In genomic region chr16:6264557-6264956, GRCm38 (mm10) we compare ENCODE assay signal across 22 mouse cellular contexts.
"Had no signal": no experiment of that assay in that cellular context is flagged by ENCODE, and none has a peak within 500 bp of the region (broad histone marks: within the 10 kb centered on the region; RNA-seq: fewer than 3 reads in every experiment).

No protein-coding gene starts in this region.

- H3K27ac ChIP-seq: liver, embryonic 13.5 days; liver, embryonic 15.5 days; lung, embryonic 15.5 days; midbrain, embryonic 10.5 days; midbrain, embryonic 13.5 days; neural tube, embryonic 13.5 days; neural tube, embryonic 15.5 days had no signal

- H3K9ac ChIP-seq: liver, embryonic 13.5 days; liver, embryonic 15.5 days; liver, postnatal 0 days; lung, embryonic 15.5 days; midbrain, embryonic 13.5 days; neural tube, embryonic 13.5 days; neural tube, embryonic 15.5 days had no signal

- H3K36me3 ChIP-seq: liver, embryonic 13.5 days; liver, embryonic 15.5 days; lung, embryonic 15.5 days; midbrain, embryonic 10.5 days; midbrain, embryonic 13.5 days; neural tube, embryonic 13.5 days; neural tube, embryonic 15.5 days had no signal

- DNase-seq: liver, embryonic 13.5 days; liver, postnatal 0 days; lung, adult 2 months; lung, postnatal 14 days; lung, postnatal 4 days; retina, postnatal 1 day; right cerebral cortex, adult 18-20 months; right cerebral cortex, postnatal 14 days; right cerebral cortex, postnatal 4 days; spleen, adult 18-20 months; thymus, adult 18-20 months; thymus, postnatal 14 days; thymus, postnatal 36 days had no signal

- ATAC-seq: liver, postnatal 0 days; lung, postnatal 0 days; midbrain, embryonic 13.5 days; midbrain, embryonic 16.5 days had no signal

- H3K4me3 ChIP-seq: liver, embryonic 13.5 days; liver, embryonic 15.5 days; lung, embryonic 15.5 days; midbrain, embryonic 10.5 days; midbrain, embryonic 13.5 days; myocyte; neural tube, embryonic 13.5 days; neural tube, embryonic 15.5 days had no signal

- H3K4me2 ChIP-seq: liver, embryonic 13.5 days; liver, embryonic 15.5 days; lung, embryonic 15.5 days; midbrain, embryonic 13.5 days; neural tube, embryonic 13.5 days; neural tube, embryonic 15.5 days had no signal

- H3K9me3 ChIP-seq: liver, embryonic 13.5 days; liver, embryonic 15.5 days; lung, embryonic 15.5 days; midbrain, embryonic 10.5 days; midbrain, embryonic 13.5 days; neural tube, embryonic 13.5 days; neural tube, embryonic 15.5 days had no signal

- H3K27me3 ChIP-seq: liver, embryonic 13.5 days; liver, embryonic 15.5 days; lung, embryonic 15.5 days; midbrain, embryonic 13.5 days; neural tube, embryonic 13.5 days; neural tube, embryonic 15.5 days had no signal

- H3K4me1 ChIP-seq: liver, embryonic 13.5 days; liver, embryonic 15.5 days; lung, embryonic 15.5 days; neural tube, embryonic 13.5 days; neural tube, embryonic 15.5 days had no signal
